Mouse (Mus musculus): Measurements from ENCODE around the gene Lrrc57. TPM values are rescaled to one million over a fixed set of nuclear protein-coding genes. Genes with fewer than 3 reads are reported as not detected.

Lrrc57 gene
- polyA plus RNA-seq, 1 experiment from 2014 or later: 16.7 TPM

GRCm38 (mm10) chr2:120622920-120623319 lies 13.6 kb upstream of the Lrrc57 start:
- no peaks in the 10 kb centered on the region for H3K27me3 ChIP-seq (replicated peaks; ENCODE audit: control insufficient read depth, insufficient read depth, low read length)
- H3K9ac ChIP-seq (ENCODE audit: low read depth, low read length): no peak overlapping the region
- H3K27ac ChIP-seq (replicated peaks; ENCODE audit: low read depth, low read length): no peak overlapping the region
- H3K36me3 ChIP-seq (ENCODE audit: control insufficient read depth, insufficient read depth, low read length): peaks cover 25% of the 10 kb centered on the region
- no peak overlapping the region for H3K4me2 ChIP-seq (ENCODE audit: low read depth, low read length)
- no peaks in the 10 kb centered on the region for H3K4me1 ChIP-seq (ENCODE audit: control insufficient read depth, insufficient read depth, low read length)
- no peak for DNase-seq (ENCODE audit: low spot score)
- H3K4me3 ChIP-seq (ENCODE audit: low read depth, low read length): no peak overlapping the region
- ATAC-seq (ENCODE audit: low read depth): no peak
- no peaks in the 10 kb centered on the region for H3K9me3 ChIP-seq (ENCODE audit: control insufficient read depth, low read length)

DNA sequence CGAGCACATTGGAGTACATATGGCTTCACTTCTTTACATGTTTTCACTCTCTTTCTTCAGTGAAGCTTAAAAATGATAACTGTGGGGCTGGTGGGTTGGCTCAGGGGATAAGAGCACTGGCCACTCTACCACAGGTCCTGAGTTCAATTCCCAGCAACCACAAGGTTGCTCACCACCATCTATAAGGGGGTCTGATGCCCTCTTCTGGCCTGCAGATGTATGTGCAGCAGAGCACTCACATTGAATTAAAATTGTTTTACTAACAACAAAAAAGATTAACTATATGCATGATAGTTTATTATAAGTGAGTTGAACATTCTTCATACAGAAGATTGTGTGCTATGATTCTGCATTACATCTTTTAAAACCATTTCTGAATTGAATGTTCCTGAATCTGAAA lies 10.2 kb upstream of the Lrrc57 start:
- WGBS: 100% methylated on average over 1 of the region's 1 CpGs
- no peak overlapping the region for H3K27ac ChIP-seq (replicated peaks; ENCODE audit: low read depth, low read length)
- ATAC-seq (ENCODE audit: low read depth): no peak
- H3K9me3 ChIP-seq (ENCODE audit: control insufficient read depth, low read length): no peaks in the 10 kb centered on the region
- H3K4me2 ChIP-seq (ENCODE audit: low read depth, low read length): no peak overlapping the region
- H3K4me1 ChIP-seq (ENCODE audit: control insufficient read depth, insufficient read depth, low read length): no peaks in the 10 kb centered on the region
- DNase-seq (ENCODE audit: low spot score): no peak
- peaks cover 54% of the 10 kb centered on the region for H3K36me3 ChIP-seq (ENCODE audit: control insufficient read depth, insufficient read depth, low read length)
- no peak overlapping the region for H3K4me3 ChIP-seq (ENCODE audit: low read depth, low read length)
- no peak overlapping the region for H3K9ac ChIP-seq (ENCODE audit: low read depth, low read length)
- H3K27me3 ChIP-seq (replicated peaks; ENCODE audit: control insufficient read depth, insufficient read depth, low read length): no peaks in the 10 kb centered on the region

- Histone ChIP-seq H3K4me3 (ENCODE audit: low read depth, low read length) (no peak overlapping the region), H3K4me1 (ENCODE audit: control insufficient read depth, insufficient read depth, low read length) (no peaks in the 10 kb centered on the region), H3K9ac (ENCODE audit: low read depth, low read length) (no peak overlapping the region), H3K36me3 (ENCODE audit: control insufficient read depth, insufficient read depth, low read length) (peaks cover 64% of the 10 kb centered on the region), H3K27ac (replicated peaks; ENCODE audit: low read depth, low read length) (no peak overlapping the region), H3K9me3 (ENCODE audit: control insufficient read depth, low read length) (no peaks in the 10 kb centered on the region), H3K27me3 (replicated peaks; ENCODE audit: control insufficient read depth, insufficient read depth, low read length) (no peaks in the 10 kb centered on the region), H3K4me2 (ENCODE audit: low read depth, low read length) (no peak overlapping the region)
- WGBS: 94% methylated on average over 5 of the region's 5 CpGs
- DNase-seq (ENCODE audit: low spot score) (no peak), ATAC-seq (ENCODE audit: low read depth) (no peak)
Measured at GRCm38 (mm10) chr2:120616279-120617163, 7.2 kb upstream of the Lrrc57 start.

- Histone ChIP-seq H3K4me2 (ENCODE audit: low read depth, low read length) (no peak overlapping the region), H3K9me3 (ENCODE audit: control insufficient read depth, low read length) (no peaks in the 10 kb centered on the region), H3K27me3 (replicated peaks; ENCODE audit: control insufficient read depth, insufficient read depth, low read length) (no peaks in the 10 kb centered on the region), H3K9ac (ENCODE audit: low read depth, low read length) (no peak overlapping the region), H3K27ac (replicated peaks; ENCODE audit: low read depth, low read length) (no peak overlapping the region), H3K4me1 (ENCODE audit: control insufficient read depth, insufficient read depth, low read length) (peaks cover 6% of the 10 kb centered on the region), H3K4me3 (ENCODE audit: low read depth, low read length) (no peak overlapping the region), H3K36me3 (ENCODE audit: control insufficient read depth, insufficient read depth, low read length) (peaks cover 37% of the 10 kb centered on the region)
- DNase-seq (ENCODE audit: low spot score) (no peak), ATAC-seq (ENCODE audit: low read depth) (no peak)
- WGBS: 88% methylated on average over 6 of the region's 6 CpGs
Measured at GRCm38 (mm10) chr2:120606021-120606690, 3.2 kb downstream of the Lrrc57 start.

DNA sequence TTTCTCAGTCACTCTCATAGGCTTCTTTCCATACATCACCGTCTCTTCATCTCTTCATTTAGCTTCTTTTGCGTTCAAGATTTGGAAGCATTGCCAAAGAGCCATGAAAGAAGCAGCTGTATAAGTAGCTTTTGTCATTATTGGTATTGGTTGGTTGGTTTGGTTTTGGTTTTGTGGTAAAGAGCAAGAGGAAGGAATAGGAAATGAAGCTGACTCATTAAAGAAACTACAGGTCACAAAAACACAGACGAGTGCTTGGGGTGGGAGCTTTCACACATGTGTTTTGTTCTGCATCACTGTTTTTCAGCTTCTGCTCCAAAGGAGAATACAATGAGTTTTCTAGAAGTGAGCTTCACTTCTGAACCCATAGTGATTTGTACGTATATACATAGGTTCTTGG lies 9.8 kb downstream of the Lrrc57 start:
- no peaks in the 10 kb centered on the region for H3K27me3 ChIP-seq (replicated peaks; ENCODE audit: control insufficient read depth, insufficient read depth, low read length)
- peaks cover 83% of the 10 kb centered on the region for H3K36me3 ChIP-seq (ENCODE audit: control insufficient read depth, insufficient read depth, low read length)
- no peak overlapping the region for H3K27ac ChIP-seq (replicated peaks; ENCODE audit: low read depth, low read length)
- no peak for DNase-seq (ENCODE audit: low spot score)
- no peak overlapping the region for H3K9ac ChIP-seq (ENCODE audit: low read depth, low read length)
- no peaks in the 10 kb centered on the region for H3K4me1 ChIP-seq (ENCODE audit: control insufficient read depth, insufficient read depth, low read length)
- H3K9me3 ChIP-seq (ENCODE audit: control insufficient read depth, low read length): no peaks in the 10 kb centered on the region
- H3K4me2 ChIP-seq (ENCODE audit: low read depth, low read length): no peak overlapping the region
- H3K4me3 ChIP-seq (ENCODE audit: low read depth, low read length): no peak overlapping the region
- no peak for ATAC-seq (ENCODE audit: low read depth)
- WGBS: 90% methylated on average over 4 of the region's 4 CpGs

- no peaks in the 10 kb centered on the region for H3K27me3 ChIP-seq (replicated peaks; ENCODE audit: control insufficient read depth, insufficient read depth, low read length)
- no peaks in the 10 kb centered on the region for H3K9me3 ChIP-seq (ENCODE audit: control insufficient read depth, low read length)
- H3K9ac ChIP-seq (ENCODE audit: low read depth, low read length): no peak overlapping the region
- no peak for ATAC-seq (ENCODE audit: low read depth)
- 92% methylated on average over 2 of the region's 2 CpGs for WGBS
- no peak overlapping the region for H3K4me2 ChIP-seq (ENCODE audit: low read depth, low read length)
- H3K27ac ChIP-seq (replicated peaks; ENCODE audit: low read depth, low read length): no peak overlapping the region
- no peak overlapping the region for H3K4me3 ChIP-seq (ENCODE audit: low read depth, low read length)
- no peaks in the 10 kb centered on the region for H3K4me1 ChIP-seq (ENCODE audit: control insufficient read depth, insufficient read depth, low read length)
- peaks cover 85% of the 10 kb centered on the region for H3K36me3 ChIP-seq (ENCODE audit: control insufficient read depth, insufficient read depth, low read length)
- DNase-seq (ENCODE audit: low spot score): no peak
Measured at GRCm38 (mm10) chr2:120597734-120598133, 11.6 kb downstream of the Lrrc57 start.

DNA sequence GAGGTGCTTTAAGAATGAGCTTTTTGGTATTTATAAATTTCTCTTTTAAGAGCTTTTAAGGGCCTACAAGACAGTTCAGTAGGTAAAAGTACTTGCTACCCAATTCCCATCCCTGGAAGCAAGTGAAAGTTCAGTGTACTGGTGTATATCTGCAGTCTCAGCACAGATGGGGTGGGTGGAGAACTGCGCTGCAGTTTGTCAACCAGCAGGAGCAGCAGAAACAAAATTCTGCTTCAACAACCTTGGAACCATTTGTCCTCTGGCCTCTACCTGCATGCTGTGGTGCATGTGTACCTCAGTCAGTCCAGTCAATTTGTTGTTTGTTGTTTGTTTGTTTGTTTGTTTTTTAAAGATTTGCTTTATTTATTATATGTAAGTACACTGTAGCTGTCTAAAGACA lies 17.1 kb downstream of the Lrrc57 start:
- H3K27me3 ChIP-seq (replicated peaks; ENCODE audit: control insufficient read depth, insufficient read depth, low read length): no peaks in the 10 kb centered on the region
- H3K36me3 ChIP-seq (ENCODE audit: control insufficient read depth, insufficient read depth, low read length): peaks cover 82% of the 10 kb centered on the region
- no peak for DNase-seq (ENCODE audit: low spot score)
- no peaks in the 10 kb centered on the region for H3K4me1 ChIP-seq (ENCODE audit: control insufficient read depth, insufficient read depth, low read length)
- no peak overlapping the region for H3K4me2 ChIP-seq (ENCODE audit: low read depth, low read length)
- no peak overlapping the region for H3K4me3 ChIP-seq (ENCODE audit: low read depth, low read length)
- no peaks in the 10 kb centered on the region for H3K9me3 ChIP-seq (ENCODE audit: control insufficient read depth, low read length)
- H3K9ac ChIP-seq (ENCODE audit: low read depth, low read length): no peak overlapping the region
- 84% methylated on average over 1 of the region's 1 CpGs for WGBS
- ATAC-seq (ENCODE audit: low read depth): no peak
- no peak overlapping the region for H3K27ac ChIP-seq (replicated peaks; ENCODE audit: low read depth, low read length)

- H3K4me2 ChIP-seq (ENCODE audit: low read depth, low read length): no peak overlapping the region
- WGBS: 79% methylated on average over 5 of the region's 5 CpGs
- no peak overlapping the region for H3K4me3 ChIP-seq (ENCODE audit: low read depth, low read length)
- no peaks in the 10 kb centered on the region for H3K27me3 ChIP-seq (replicated peaks; ENCODE audit: control insufficient read depth, insufficient read depth, low read length)
- DNase-seq (ENCODE audit: low spot score): no peak
- no peak overlapping the region for H3K9ac ChIP-seq (ENCODE audit: low read depth, low read length)
- H3K9me3 ChIP-seq (ENCODE audit: control insufficient read depth, low read length): no peaks in the 10 kb centered on the region
- no peak overlapping the region for H3K27ac ChIP-seq (replicated peaks; ENCODE audit: low read depth, low read length)
- no peak for ATAC-seq (ENCODE audit: low read depth)
- peaks cover 82% of the 10 kb centered on the region for H3K36me3 ChIP-seq (ENCODE audit: control insufficient read depth, insufficient read depth, low read length)
- H3K4me1 ChIP-seq (ENCODE audit: control insufficient read depth, insufficient read depth, low read length): no peaks in the 10 kb centered on the region
Measured at GRCm38 (mm10) chr2:120589759-120590158, 19.6 kb downstream of the Lrrc57 start.

Measured in embryonic facial prominence, embryonic 14.5 days (tissue).